Mouse (Mus musculus): ENCODE results near the gene E2f2.

E2f2 gene

GRCm38 (mm10) chr4:136174216-136175193, 2.3 kb downstream of the E2f2 start:
- peak in 1 of 2 experiments; percentile 58 for DNase-seq (ENCODE audit: low spot score in 2 of 2)

- no peak for DNase-seq (ENCODE audit: low spot score in 2 of 2)
Measured at GRCm38 (mm10) chr4:136176022-136176552, 3.9 kb downstream of the E2f2 start.

GRCm38 (mm10) chr4:136177244-136177611, 5.0 kb downstream of the E2f2 start:
- DNase-seq (ENCODE audit: low spot score in 2 of 2): no peak

GRCm38 (mm10) chr4:136177612-136178474, 5.6 kb downstream of the E2f2 start:
- peak; percentile 64 to 66 for DNase-seq (ENCODE audit: low spot score in 2 of 2)

- no peak for DNase-seq (ENCODE audit: low spot score in 2 of 2)
Measured at GRCm38 (mm10) chr4:136178475-136178921, 6.3 kb downstream of the E2f2 start.

GRCm38 (mm10) chr4:136179456-136179855, 7.3 kb downstream of the E2f2 start:
- no peak for DNase-seq (ENCODE audit: low spot score in 2 of 2)

- peak; percentile 89 to 92 for DNase-seq (ENCODE audit: low spot score in 2 of 2)
Measured at GRCm38 (mm10) chr4:136179998-136180397, 7.8 kb downstream of the E2f2 start.

- peak; percentile 71 to 90 for DNase-seq (ENCODE audit: low spot score in 2 of 2)
Measured at GRCm38 (mm10) chr4:136180408-136181330, 8.5 kb downstream of the E2f2 start.

- DNase-seq (ENCODE audit: low spot score in 2 of 2): no peak
Measured at GRCm38 (mm10) chr4:136181367-136181766, 9.2 kb downstream of the E2f2 start.

GRCm38 (mm10) chr4:136185375-136185774, 13.2 kb downstream of the E2f2 start:
- DNase-seq (ENCODE audit: low spot score in 2 of 2): no peak

- DNase-seq (ENCODE audit: low spot score in 2 of 2): no peak
Measured at GRCm38 (mm10) chr4:136186315-136186714, 14.1 kb downstream of the E2f2 start.

GRCm38 (mm10) chr4:136186739-136187472, 14.7 kb downstream of the E2f2 start:
- DNase-seq (ENCODE audit: low spot score in 2 of 2): no peak

GRCm38 (mm10) chr4:136188973-136189737, 17.0 kb downstream of the E2f2 start:
- DNase-seq (ENCODE audit: low spot score in 2 of 2): no peak

GRCm38 (mm10) chr4:136189912-136190311, 17.7 kb downstream of the E2f2 start:
- DNase-seq (ENCODE audit: low spot score in 2 of 2): peak; percentile 55 to 56

GRCm38 (mm10) chr4:136193571-136193970, 21.4 kb downstream of the E2f2 start:
- DNase-seq (ENCODE audit: low spot score in 2 of 2): no peak

GRCm38 (mm10) chr4:136195029-136195428, 22.8 kb downstream of the E2f2 start:
- DNase-seq (ENCODE audit: low spot score in 2 of 2): no peak

GRCm38 (mm10) chr4:136195629-136196028, 23.4 kb downstream of the E2f2 start:
- DNase-seq (ENCODE audit: low spot score in 2 of 2): no peak

- DNase-seq (ENCODE audit: low spot score in 2 of 2): no peak
Measured at GRCm38 (mm10) chr4:136196201-136196600, 24.0 kb downstream of the E2f2 start.

- no peak for DNase-seq (ENCODE audit: low spot score in 2 of 2)
Measured at GRCm38 (mm10) chr4:136198846-136199245, 26.7 kb downstream of the E2f2 start.

All from natural killer cell, adult 2 months (primary cell).